Mouse (Mus musculus) right cerebral cortex, postnatal 4 days (tissue): Measurements from ENCODE around the gene Midn.
"Not testable (repeated sequence)": the region's sequence is repeated elsewhere in the genome, so short reads cannot be mapped to it uniquely, and the experiment has no call there.

ENCODE experiments used
- DNase-seq: peaks from one replicate; pipeline ENCODE4 v3.0.0-alpha.2; 2022

Gene Midn

GRCm38 (mm10) chr10:80159021-80159560 lies 11.0 kb downstream of the Midn start:
- peak; percentile 68 for DNase-seq

- DNase-seq: peak; percentile 99
Observed at GRCm38 (mm10) chr10:80159561-80160454, 11.7 kb downstream of the Midn start.

GRCm38 (mm10) chr10:80160455-80161371 lies 12.6 kb downstream of the Midn start:
- DNase-seq: peak; percentile 64

- DNase-seq: no peak
Observed at GRCm38 (mm10) chr10:80161522-80162242, 13.6 kb downstream of the Midn start.

- DNase-seq: no peak
Observed at GRCm38 (mm10) chr10:80162243-80162608, 14.2 kb downstream of the Midn start.

- no peak for DNase-seq
Observed at GRCm38 (mm10) chr10:80162716-80163299, 14.7 kb downstream of the Midn start.

- DNase-seq: no peak
Observed at GRCm38 (mm10) chr10:80163721-80164120, 15.6 kb downstream of the Midn start.

GRCm38 (mm10) chr10:80164161-80164997 lies 16.3 kb downstream of the Midn start:
- DNase-seq: peak; percentile 53

GRCm38 (mm10) chr10:80164998-80165344 lies 16.9 kb downstream of the Midn start:
- DNase-seq: peak; percentile 94

GRCm38 (mm10) chr10:80165392-80166128 lies 17.5 kb downstream of the Midn start, which contains the start of gene Cirbp:
TSS of gene Cirbp (plus strand) at chr10:80165985.
- DNase-seq: no peak

- DNase-seq: not testable (repeated sequence)
Observed at GRCm38 (mm10) chr10:80166136-80166535, 18.1 kb downstream of the Midn start.

GRCm38 (mm10) chr10:80167460-80168037 lies 19.5 kb downstream of the Midn start:
- DNase-seq: peak; percentile 98

GRCm38 (mm10) chr10:80168038-80168661 lies 20.1 kb downstream of the Midn start:
- peak; percentile 90 for DNase-seq

- DNase-seq: no peak
Observed at GRCm38 (mm10) chr10:80169070-80169469, 21.0 kb downstream of the Midn start.

GRCm38 (mm10) chr10:80169651-80170050 lies 21.6 kb downstream of the Midn start:
- no peak for DNase-seq

GRCm38 (mm10) chr10:80170052-80170451 lies 22.0 kb downstream of the Midn start:
- no peak for DNase-seq

- DNase-seq: no peak
Observed at GRCm38 (mm10) chr10:80170601-80171021, 22.5 kb downstream of the Midn start.

GRCm38 (mm10) chr10:80171252-80171651 lies 23.2 kb downstream of the Midn start:
- no peak for DNase-seq

GRCm38 (mm10) chr10:80171760-80172526 lies 23.9 kb downstream of the Midn start:
- DNase-seq: no peak
